In the genomic region with DNA sequence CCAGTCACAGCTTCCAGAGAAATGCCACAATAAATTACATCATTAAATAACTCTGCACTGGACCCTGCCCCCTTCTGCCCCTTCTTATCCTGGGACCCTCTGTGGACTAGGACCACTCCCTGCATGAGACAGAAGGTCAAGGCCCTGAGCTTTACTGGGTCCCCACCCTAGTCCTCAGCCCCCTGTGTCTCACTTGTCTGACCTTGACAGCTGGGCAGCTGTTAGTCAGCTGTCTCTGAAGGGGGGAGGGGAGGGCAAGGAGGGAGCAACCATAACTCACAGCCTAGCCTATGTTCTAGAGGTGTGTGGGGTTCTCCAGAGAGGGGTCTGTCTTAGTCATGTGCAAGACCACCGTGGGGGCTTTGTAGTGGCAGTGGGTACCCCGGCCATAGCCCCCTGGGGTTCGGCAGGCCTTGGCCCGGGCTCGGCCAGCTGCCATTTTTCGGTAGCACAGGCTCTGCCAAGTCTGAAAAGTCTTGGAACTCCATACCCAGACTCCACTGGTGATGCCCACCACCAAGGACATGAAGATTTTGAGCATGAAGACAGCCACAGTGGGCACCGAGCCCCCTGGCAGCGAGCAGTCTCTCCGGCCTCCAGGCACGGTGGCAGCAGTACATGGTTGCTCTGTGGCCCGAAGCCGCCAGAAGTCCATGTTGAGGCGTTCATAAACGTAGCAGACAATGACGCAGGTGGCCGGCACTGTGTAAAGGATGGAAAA, we compare ENCODE assay signal across 11 mouse cellular contexts. TPM values are rescaled to one million over a fixed set of nuclear protein-coding genes. Genes with fewer than 3 reads are reported as not detected.
DNase-seq lines count a peak whose midpoint lies in the region; ATAC-seq and TF ChIP-seq lines count a peak whose summit lies in the region.
"Had no signal": no experiment of that assay in that cellular context is flagged by ENCODE, and none has a peak within 500 bp of the region (broad histone marks: within the 10 kb centered on the region; RNA-seq: fewer than 3 reads in every experiment).

No protein-coding gene starts in this region.

- ATAC-seq in limb, embryonic 14.5 days (ENCODE audit: low FRiP score, low read depth): no peak
- ATAC-seq in liver, embryonic 12.5 days: no peak
- ATAC-seq in megakaryocyte progenitor cell, adult 5-6 weeks (replicated peaks; ENCODE audit: poor library complexity): no peak

- H3K4me3 ChIP-seq in testis, adult 2 months (ENCODE audit: control insufficient read depth, low read depth, low read length): peak overlapping the region; percentile 16; the same call in 1 of the 2 replicates
- H3K4me3 ChIP-seq in limb, embryonic 14.5 days (replicated peaks; ENCODE audit: low read length): peak overlapping the region; percentile 67
- no peak overlapping the region for H3K4me3 ChIP-seq in liver, embryonic 12.5 days

- H3K36me3 ChIP-seq in testis, adult 2 months (ENCODE audit: control insufficient read depth, insufficient read depth, low read length): peaks cover 1% of the 10 kb centered on the region; the same call in 1 of the 2 replicates
- H3K36me3 ChIP-seq in limb, embryonic 14.5 days (ENCODE audit: control insufficient read depth, insufficient read depth, low read length): peaks cover 31% of the 10 kb centered on the region
- peaks cover 32% of the 10 kb centered on the region for H3K36me3 ChIP-seq in liver, embryonic 12.5 days

- H3K4me1 ChIP-seq in testis, adult 2 months (ENCODE audit: control insufficient read depth, insufficient read depth, low read length): peaks cover 23% of the 10 kb centered on the region
- H3K4me1 ChIP-seq in limb, embryonic 14.5 days (ENCODE audit: control insufficient read depth, insufficient read depth, low read length): peaks cover 11% of the 10 kb centered on the region
- peaks cover 17% of the 10 kb centered on the region for H3K4me1 ChIP-seq in liver, embryonic 12.5 days

- 81% methylated on average over 16 of the region's 16 CpGs for WGBS in limb, embryonic 14.5 days
- WGBS in liver, embryonic 12.5 days (ENCODE audit: insufficient replicate concordance): 79% methylated on average over 16 of the region's 16 CpGs

- no peaks in the 10 kb centered on the region for H3K9me3 ChIP-seq in limb, embryonic 14.5 days (ENCODE audit: control insufficient read depth, low read length)
- no peaks in the 10 kb centered on the region for H3K9me3 ChIP-seq in liver, embryonic 12.5 days (replicated peaks)
- H3K9me3 ChIP-seq: lung, embryonic 15.5 days had no signal

- H3K27ac ChIP-seq in testis, adult 2 months (ENCODE audit: control insufficient read depth, insufficient read depth, low read depth, low read length): no peak overlapping the region
- H3K27ac ChIP-seq in limb, embryonic 14.5 days (replicated peaks; ENCODE audit: low read depth, low read length): no peak overlapping the region
- no peak overlapping the region for H3K27ac ChIP-seq in liver, embryonic 12.5 days
- H3K27ac ChIP-seq: lung, embryonic 15.5 days had no signal

- H3K9ac ChIP-seq in limb, embryonic 14.5 days (ENCODE audit: low read depth, low read length, severe bottlenecking): peak overlapping the region; percentile 40; the same call in 1 of the 2 replicates
- H3K9ac ChIP-seq in liver, embryonic 12.5 days: no peak overlapping the region
- H3K9ac ChIP-seq: lung, embryonic 15.5 days had no signal

- TF ChIP-seq POLR2A in testis, adult 2 months (IDR thresholded peaks at IDR 0.05; ENCODE audit: control insufficient read depth, low read depth, low read length): no peak
- no peak for TF ChIP-seq POLR2A in limb, embryonic 14.5 days (IDR thresholded peaks at IDR 0.05; ENCODE audit: borderline replicate concordance, extremely low read depth, insufficient read depth, insufficient read length)

- peak; percentile 54 to 66 for DNase-seq in cerebellum, postnatal 10 days
- DNase-seq in cerebellum, adult 8-10 months: no peak
- no peak for DNase-seq in testis, postnatal 14 days (ENCODE audit: low spot score)
- DNase-seq in limb, embryonic 14.5 days (ENCODE audit: low spot score): no peak
- no peak for DNase-seq in cerebellum, adult 11 months
- DNase-seq: cerebellum, adult 2 months; heart, postnatal 36 days had no signal

- no peaks in the 10 kb centered on the region for H3K27me3 ChIP-seq in testis, adult 2 months (ENCODE audit: control insufficient read depth, insufficient read depth, low read length)
- peaks cover 17% of the 10 kb centered on the region for H3K27me3 ChIP-seq in limb, embryonic 14.5 days (ENCODE audit: control insufficient read depth, insufficient read depth, low read length)
- peaks cover 53% of the 10 kb centered on the region for H3K27me3 ChIP-seq in liver, embryonic 12.5 days (replicated peaks)

- TF ChIP-seq CTCF in testis, adult 2 months (IDR thresholded peaks at IDR 0.05; ENCODE audit: control insufficient read depth, insufficient read depth, insufficient replicate concordance, low read depth, low read length): no peak

- H3K4me2 ChIP-seq in limb, embryonic 14.5 days (replicated peaks; ENCODE audit: low read depth, low read length, severe bottlenecking): peak overlapping the region; percentile 98
- no peak overlapping the region for H3K4me2 ChIP-seq in liver, embryonic 12.5 days

RNA-seq across cellular contexts. Expression of gene Fzd9, which starts 1.9 kb away (rescaled TPM):
- polyA plus RNA-seq in testis, adult 2 months (2012; rRNA removed): 3.1 and 3.2 TPM in 2 replicates
- polyA plus RNA-seq in limb, embryonic 14.5 days (2012; rRNA removed): 31.2 and 50.0 TPM in 2 replicates
- polyA plus RNA-seq in limb, embryonic 14.5 days (2014; fragmentation: Nextera tagmentation; extraction: Ambion mirVana): 19.4 and 23.1 TPM in 2 replicates
- 0.58 and 0.74 TPM in 2 replicates for polyA plus RNA-seq in liver, embryonic 12.5 days (2016; fragmentation: Nextera tagmentation; extraction: Ambion mirVana)
- total RNA-seq in megakaryocyte progenitor cell, adult 5-6 weeks (2015): 0.42 and 0.59 TPM in 2 replicates
- total RNA-seq in megakaryocyte progenitor cell, adult 5-6 weeks (2017): 0.12 and 0.14 TPM in 2 replicates

Comparison
In these comparisons a context has a peak if more than half of its experiments do, and no peak if none do; other contexts are left out.
1. DNase-seq: peak in cerebellum, postnatal 10 days (2 of 2); none in cerebellum, adult 8-10 months (single experiment), testis, postnatal 14 days (single experiment), limb, embryonic 14.5 days (single experiment) and cerebellum, adult 11 months (single experiment).